Mouse (Mus musculus) brain, embryonic 14.5 days (tissue): ENCODE data around the gene Mutyh.

ENCODE experiments used
- CTCF ChIP-seq: fragments of 200-500 bp; IDR thresholded peaks from 2 replicates; pipeline ENCODE4 v1.5.1; 2012; ENCODE audit warnings: inconsistent platforms, mild to moderate bottlenecking, moderate library complexity, borderline replicate concordance; ENCODE audit not compliant: insufficient read depth, insufficient read length; ENCODE audit errors: extremely low read depth
- POLR2A ChIP-seq: fragments of 200-500 bp; IDR thresholded peaks from 2 replicates; pipeline ENCODE4 v1.6.1; 2012; ENCODE audit warnings: mild to moderate bottlenecking, inconsistent platforms, borderline replicate concordance; ENCODE audit not compliant: poor library complexity, insufficient read depth, insufficient read length, severe bottlenecking; ENCODE audit errors: extremely low read depth

- no peak for TF ChIP-seq POLR2A
- TF ChIP-seq CTCF: no peak
These were observed 14.1 kb downstream of the Mutyh start, which contains the start of gene Hpdl for GRCm38 (mm10) chr4:116821694-116822016.
